Mouse (Mus musculus) liver, adult (tissue): ENCODE measurements around the gene Eif2a.
A peak's percentile ranks its signal among the peaks of the same experiment; 100 is the strongest.

ENCODE experiments used
- GATA4 ChIP-seq: IDR thresholded peaks from 2 replicates; pipeline ENCODE4 v1.6.1; 2014; ENCODE audit warnings: mild to moderate bottlenecking, low read length; ENCODE audit not compliant: insufficient replicate concordance

Gene Eif2a

GRCm38 (mm10) chr3:58577506-58578050, 52.0 kb downstream of the Eif2a start:
- TF ChIP-seq GATA4: no peak

GRCm38 (mm10) chr3:58581530-58581929, 55.9 kb downstream of the Eif2a start:
- TF ChIP-seq GATA4: no peak

GRCm38 (mm10) chr3:58582297-58582696, 56.7 kb downstream of the Eif2a start:
- TF ChIP-seq GATA4: no peak

GRCm38 (mm10) chr3:58582788-58583426, 57.3 kb downstream of the Eif2a start:
- peak; percentile 28; the same call in 1 of the 2 replicates for TF ChIP-seq GATA4

GRCm38 (mm10) chr3:58593623-58594022, 68.0 kb downstream of the Eif2a start:
- 0 out of 2 replicates have a peak, but pooled peaks have one; percentile 10 for TF ChIP-seq GATA4
